Mouse (Mus musculus) adipocyte (in vitro differentiated cells): ENCODE measurements around the gene Csnk1e.

Experiments used
- DNase-seq: peaks from one replicate; pipeline ENCODE4 v3.0.0-alpha.2; 2016; ENCODE audit warnings: low spot score

Gene Csnk1e

DNA sequence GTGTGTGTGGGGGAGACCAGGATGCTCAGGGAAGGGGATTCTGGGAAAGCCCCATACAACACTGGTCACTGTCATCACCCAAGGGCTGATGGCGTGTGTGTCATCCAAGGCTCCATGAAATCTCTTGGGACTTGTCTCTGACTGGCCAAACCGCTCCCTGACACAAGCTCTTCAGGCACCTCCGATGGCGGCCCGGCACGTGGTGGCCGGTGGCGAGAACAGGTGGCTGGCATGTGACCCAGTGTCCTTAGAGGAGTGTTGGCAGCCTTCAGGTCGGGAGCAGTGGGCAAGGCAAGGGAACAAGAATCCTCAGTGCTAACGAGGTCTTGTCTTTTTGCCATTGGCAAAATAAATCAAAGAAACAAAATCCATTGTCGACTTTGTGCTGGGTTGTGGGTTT lies 36.7 kb downstream of the Csnk1e start:
- no peak for DNase-seq

- DNase-seq: no peak
Observed at GRCm38 (mm10) chr15:79418265-79418664, 37.1 kb downstream of the Csnk1e start.

- no peak for DNase-seq
Observed at GRCm38 (mm10) chr15:79417379-79417778, 38.0 kb downstream of the Csnk1e start.

DNA sequence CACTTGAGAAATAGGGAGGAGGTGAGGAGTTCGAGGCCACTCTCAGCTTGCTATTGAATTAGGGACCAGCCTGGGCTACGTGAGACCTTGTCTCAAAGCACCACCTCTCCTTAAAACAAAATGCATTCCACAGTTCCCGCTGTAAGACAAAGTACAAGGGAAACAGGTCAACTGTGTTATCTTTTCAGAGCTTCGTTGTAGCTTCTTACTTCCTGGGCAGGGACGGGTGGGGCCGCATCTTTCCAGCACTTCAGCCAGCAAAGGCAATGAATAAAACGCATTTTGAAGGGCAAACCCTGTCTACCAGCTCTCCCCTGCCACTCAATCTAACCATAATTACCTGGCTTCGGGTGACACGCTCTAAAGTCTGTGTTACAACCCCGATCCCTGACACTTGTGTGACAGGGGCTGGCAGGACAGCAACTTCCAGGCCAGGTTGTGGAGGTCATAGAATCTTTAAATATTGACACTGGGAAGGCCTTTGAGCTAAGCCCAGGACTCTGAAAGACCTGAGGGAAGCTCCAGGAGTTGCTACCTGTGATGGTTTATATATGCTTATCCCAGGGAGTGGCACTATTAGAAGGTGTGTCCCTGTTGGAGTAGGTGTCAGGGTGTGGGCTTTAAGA lies 38.8 kb downstream of the Csnk1e start:
- no peak for DNase-seq

DNA sequence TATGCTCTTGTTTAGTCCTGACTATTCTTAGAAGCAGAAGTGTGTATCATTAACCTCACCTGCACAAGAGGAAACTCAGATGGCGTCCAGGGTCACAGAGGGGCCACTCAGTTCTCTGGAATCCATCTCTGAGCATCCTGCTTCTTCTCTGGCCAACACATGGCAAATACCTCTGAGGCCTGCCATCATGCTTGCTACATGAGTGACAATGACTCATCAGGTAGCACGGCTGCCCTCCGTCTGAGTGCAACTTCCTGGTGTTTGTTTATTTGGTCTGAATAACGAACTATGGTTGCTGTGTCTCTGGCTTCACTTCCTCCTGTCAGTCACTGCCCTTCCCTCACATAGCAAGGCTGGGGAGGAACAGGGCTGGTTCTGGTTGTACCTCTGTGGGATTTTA lies 40.9 kb downstream of the Csnk1e start:
- no peak for DNase-seq

DNA sequence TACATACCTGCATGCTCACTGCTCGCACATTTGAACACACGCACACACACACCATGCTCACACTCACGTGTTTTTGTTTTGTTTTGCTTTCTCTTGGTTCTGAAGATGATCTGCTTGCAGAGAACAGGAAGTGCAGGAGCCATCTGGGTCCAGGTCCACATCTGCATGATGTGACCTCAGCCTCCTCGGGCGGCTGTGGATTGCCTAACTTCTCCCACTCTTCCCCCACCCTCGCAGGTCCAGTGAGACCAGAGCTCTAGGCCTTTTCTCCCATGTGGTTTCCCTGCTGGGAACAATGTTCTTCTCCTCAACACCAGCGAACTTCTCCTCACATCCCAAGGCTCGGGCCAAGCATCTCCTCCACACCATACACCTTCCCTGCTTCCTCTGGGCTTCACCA lies 41.6 kb downstream of the Csnk1e start:
- no peak for DNase-seq

DNA sequence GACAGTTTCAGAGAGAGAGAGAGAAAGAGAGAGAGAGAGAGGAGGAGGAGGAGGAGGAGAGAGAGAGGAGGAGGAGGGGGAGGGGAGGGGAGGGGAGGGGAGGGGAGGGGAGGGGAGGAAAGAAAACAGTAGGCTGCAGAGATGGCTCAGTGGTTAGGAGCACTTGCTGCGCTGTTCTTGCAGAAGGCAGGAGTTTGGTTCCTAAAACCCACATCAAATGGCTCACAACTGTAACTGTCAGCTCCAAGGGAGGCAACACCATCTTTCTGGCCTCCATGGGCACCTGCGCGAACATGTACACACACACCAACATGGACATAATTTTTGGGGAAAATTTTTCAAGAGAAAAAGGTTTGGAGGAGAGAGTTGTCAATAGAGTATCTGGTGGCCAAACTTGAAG lies 42.2 kb downstream of the Csnk1e start:
- DNase-seq: no peak

- no peak for DNase-seq
Observed at GRCm38 (mm10) chr15:79411363-79412065, 43.9 kb downstream of the Csnk1e start.

DNA sequence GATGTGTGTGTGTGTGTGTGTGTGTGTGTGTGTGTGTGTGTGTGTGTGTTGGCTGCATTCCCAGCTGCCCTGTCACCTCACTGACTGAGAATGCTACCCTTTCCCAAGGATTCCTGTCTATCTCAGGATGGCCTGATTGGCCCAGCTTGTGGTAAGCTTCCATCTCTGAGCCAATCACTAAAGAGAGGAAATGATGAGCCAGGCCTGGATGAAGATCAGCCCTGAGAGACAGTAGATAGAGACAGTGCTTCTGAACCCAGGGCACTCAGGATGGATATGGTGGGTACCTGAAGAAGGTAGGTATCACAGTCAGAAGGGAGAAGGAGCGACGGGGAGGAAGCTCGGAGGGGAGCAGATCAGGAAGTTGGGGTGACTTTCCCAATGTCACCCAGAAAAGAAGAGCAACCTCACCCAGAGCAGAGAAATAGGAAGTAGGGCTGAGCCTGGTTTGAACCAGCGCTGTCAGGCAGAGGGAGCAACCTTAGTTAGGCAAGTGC lies 46.2 kb downstream of the Csnk1e start:
- DNase-seq: peak; percentile 28

- DNase-seq: no peak
Observed at GRCm38 (mm10) chr15:79406564-79406963, 48.8 kb downstream of the Csnk1e start.

DNA sequence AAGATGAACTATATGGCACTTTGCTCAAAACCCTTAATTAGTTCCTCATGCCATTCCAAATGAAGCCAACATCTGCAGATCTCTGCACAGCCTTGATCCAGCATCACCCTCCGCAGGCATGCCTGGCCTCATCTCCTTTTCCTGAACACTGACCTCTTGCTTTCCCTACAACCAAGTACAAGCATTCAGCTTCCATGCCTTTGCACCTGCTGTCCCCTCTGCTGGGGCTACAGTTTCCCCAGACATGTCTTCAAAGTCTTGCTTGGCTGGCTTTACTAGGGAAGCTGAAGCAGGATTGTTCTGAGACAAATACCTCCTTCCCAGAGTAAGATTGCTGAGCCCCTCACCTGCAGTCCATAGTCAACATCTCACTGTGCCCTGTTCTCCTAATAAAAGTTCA lies 51.1 kb downstream of the Csnk1e start:
- no peak for DNase-seq

DNA sequence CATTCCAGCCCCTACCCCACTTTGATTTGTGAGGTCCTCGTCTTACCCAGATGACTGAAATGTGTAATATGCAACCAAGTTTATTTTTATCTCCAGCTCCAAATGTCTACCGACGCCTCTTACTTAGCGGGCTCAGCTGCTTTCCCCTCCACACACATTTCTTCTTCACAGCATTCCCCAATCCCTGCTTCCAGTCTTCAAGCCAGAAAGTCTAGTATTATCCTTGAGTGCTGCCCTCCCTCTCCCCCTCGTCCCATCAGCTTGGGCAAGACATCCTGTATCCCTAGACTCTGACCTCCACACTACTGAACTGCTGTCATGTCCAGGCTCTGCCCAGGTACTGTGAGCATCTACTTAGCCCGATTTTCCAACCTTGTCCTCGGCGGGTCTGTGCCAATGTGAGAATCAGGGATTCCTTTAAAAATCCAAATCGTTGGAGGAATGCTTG lies 51.6 kb downstream of the Csnk1e start:
- DNase-seq: no peak

GRCm38 (mm10) chr15:79402836-79403762 lies 52.3 kb downstream of the Csnk1e start, which contains the start of gene Tmem184b:
Gene Tmem184b, minus strand, starts transcription at chr15:79403569.
- DNase-seq: peak; percentile 82

- no peak for DNase-seq
Observed at GRCm38 (mm10) chr15:79402176-79402575, 53.2 kb downstream of the Csnk1e start.

GRCm38 (mm10) chr15:79400975-79401365 lies 54.4 kb downstream of the Csnk1e start:
- no peak for DNase-seq

DNA sequence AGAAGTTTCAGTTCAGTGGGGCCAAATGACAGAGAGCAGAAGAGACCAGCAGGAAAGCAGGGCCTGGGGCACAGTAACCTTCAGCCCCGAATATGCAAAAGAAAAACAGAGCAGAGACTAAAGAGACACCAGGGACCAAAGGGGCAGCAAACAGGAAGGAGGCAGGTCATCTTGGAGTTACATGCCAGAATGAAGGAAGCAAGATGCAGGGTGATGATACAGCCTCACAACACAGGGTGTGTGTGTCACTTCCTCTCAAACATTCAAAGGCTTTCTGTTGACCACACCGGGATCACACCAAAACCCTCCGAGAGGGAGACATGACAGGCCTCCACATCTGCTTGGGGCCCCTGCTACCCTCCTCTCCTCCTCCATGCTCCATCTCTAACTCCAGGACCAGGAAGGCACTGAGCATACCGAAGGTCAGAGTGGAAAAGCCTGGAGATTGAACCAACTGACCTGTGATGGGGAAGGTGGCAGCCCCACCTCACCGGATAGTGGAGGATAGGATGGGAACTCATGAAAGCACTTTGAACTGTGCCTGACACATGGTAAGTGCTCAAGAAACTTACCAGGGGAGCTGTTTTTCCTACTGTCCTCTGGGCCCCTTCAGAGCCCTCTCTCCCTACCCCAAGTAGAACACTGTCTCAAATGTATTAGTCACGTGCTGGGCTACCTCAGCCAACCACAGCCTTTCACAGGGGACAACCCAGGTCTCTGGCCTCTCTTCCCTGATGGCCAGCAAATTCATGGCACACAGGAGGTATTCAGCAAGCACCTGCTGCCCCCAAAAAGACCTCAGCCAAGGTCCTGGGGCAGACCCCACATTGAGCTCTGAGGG lies 55.0 kb downstream of the Csnk1e start:
- no peak for DNase-seq

DNA sequence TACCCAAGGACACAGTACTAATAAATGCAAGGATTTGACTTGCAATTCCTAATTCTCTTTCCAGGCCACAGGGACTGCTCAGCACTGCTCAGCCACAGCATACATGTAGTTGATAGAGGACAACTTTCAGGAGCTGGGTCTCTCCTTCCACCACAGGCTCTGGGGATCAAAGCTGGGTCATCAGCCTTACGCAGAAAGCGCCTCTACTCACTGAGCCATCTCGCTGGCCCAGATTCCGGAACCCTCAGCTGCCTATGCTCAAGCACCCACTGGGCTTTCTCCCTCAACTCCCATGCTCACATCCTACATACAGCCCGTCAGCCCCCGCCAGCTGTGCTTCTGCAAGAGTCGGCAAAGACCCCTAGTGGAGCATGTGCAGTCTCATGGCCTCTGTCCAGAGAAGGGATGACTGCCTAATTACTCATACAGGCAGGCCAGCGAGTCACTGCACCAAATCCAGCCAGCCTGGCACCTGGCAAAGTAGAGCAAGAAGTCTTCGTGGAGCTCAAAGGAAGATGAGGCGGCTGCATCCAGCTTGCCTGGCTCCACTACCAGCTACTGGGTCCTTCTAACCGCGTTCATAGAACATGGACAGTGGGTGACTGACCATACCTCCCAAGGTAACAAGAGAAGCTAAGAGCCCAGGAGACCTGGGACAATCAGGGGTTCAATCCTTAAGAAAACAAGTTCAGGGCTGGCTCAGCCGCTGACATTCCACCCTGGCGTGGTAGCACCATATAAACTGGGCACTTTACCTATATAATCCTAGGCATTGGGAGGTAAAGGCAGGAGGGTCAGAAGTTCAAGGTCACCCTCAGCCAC lies 55.9 kb downstream of the Csnk1e start:
- no peak for DNase-seq

DNA sequence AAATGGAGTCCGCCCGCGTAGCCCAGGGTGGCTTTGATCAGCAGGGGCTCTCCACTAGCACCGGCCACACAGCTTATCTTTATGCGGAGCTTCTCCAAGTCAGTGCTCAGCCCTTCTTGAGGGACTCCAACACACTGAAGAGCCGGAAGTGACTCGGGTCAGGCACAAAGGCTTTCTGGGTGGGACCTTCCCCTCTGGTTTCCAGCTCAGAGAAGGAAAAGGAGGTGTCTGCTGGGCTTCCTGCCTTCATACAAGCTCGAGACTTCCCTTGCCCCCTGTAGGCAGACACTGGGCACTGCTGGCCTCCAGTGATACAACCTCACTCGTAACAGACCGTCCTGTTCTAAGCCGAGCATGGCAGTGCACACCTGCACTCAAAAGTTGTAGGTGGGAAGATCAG lies 58.6 kb downstream of the Csnk1e start:
- no peak for DNase-seq

- DNase-seq: no peak
Observed at GRCm38 (mm10) chr15:79395281-79395680, 60.1 kb downstream of the Csnk1e start.

DNA sequence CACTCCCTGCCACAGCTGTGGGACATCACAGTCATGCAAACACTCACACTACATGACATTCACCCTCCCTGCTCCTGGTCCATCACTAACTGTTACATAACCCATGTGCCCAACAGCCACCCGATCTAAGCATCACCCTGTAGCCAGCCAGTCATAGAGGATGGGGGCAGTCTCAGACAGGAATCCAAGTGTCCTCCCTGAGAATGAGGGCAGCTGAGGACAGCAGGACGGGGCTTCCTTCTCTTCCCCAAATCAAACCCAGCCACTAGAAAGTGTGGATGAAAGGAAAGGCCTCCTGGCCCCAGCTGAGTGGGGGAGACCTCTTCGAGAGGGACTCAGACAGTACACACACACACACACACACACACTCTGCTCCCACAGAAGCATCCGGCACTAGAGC lies 60.5 kb downstream of the Csnk1e start:
- DNase-seq: no peak

- DNase-seq: no peak
Observed at GRCm38 (mm10) chr15:79393101-79393500, 62.3 kb downstream of the Csnk1e start.
